Mouse (Mus musculus): ENCODE measurements around the gene Ttll8. TPM values are rescaled to one million over a fixed set of nuclear protein-coding genes. Genes with fewer than 3 reads are reported as not detected.

Gene Ttll8
- polyA plus RNA-seq, 1 experiment from 2014 or later, result not detected

DNA sequence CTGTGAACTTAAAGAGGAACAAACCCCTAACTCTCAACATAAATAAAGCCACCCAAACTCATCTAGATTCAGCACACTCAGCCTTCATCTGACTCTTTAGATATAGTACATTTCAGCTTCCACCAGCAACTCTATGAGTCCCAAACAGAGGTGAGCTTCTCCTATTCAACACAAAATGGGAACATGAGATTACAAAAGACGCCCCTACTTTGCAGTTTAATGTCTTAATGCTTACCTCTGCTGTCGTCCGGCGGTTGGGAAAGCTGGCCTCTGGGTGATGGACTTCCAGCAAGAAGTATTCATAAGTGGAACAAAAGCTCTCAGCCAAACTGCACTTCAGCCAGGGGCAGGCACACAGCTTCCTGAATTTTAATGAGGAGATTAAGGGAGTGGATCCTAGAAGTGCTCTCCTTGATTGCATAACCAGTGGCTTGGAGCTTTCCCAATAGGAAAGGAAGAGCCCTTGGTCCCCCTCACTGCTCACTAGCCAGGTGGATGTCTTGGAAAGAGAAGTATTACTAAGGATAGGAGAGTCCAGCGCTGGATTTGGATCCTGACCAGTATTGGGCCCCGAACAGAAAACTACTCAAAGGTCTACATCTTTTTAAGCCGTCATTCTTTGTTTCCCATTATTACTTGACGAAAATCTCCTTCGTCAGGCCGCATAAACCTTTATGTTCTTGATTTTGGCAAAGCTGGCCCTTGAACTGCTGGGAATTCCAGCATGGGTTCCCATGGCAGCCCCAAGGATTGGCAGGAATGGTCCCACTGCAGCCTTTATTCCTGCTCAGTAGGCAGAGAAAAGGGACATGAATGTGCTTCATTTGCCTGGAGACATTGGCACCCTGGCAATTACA lies 24.3 kb upstream of the Ttll8 start, which contains the start of gene Mlc1:
TSS of gene Mlc1 (minus strand) at position 727 of the 857 bp plus-strand sequence.
- WGBS, result 83% methylated on average over 10 of the region's 10 CpGs
- DNase-seq (ENCODE audit: low spot score) (no peak), ATAC-seq (ENCODE audit: insufficient number of reproducible peaks, low FRiP score, low TSS enrichment, low read depth) (no peak)
- no peaks in the 10 kb centered on the region for H3K4me1 ChIP-seq (ENCODE audit: control insufficient read depth, insufficient read depth, low read length)
- H3K4me3 ChIP-seq (ENCODE audit: low read depth, low read length), result no peak within 1 kb of the TSS
- no peak within 1 kb of the TSS for H3K4me2 ChIP-seq (ENCODE audit: low read depth, severe bottlenecking)
- no peak within 1 kb of the TSS for H3K9ac ChIP-seq (ENCODE audit: low read length)
- no peaks in the 10 kb centered on the region for H3K27me3 ChIP-seq (ENCODE audit: control insufficient read depth, insufficient read depth, low read length)
- no peak within 1 kb of the TSS for H3K27ac ChIP-seq (replicated peaks; ENCODE audit: low read depth, low read length)
- no peaks in the 10 kb centered on the region for H3K36me3 ChIP-seq (ENCODE audit: control insufficient read depth, insufficient read depth, low read length)
- no peaks in the 10 kb centered on the region for H3K9me3 ChIP-seq (ENCODE audit: control insufficient read depth, low read length)

DNA sequence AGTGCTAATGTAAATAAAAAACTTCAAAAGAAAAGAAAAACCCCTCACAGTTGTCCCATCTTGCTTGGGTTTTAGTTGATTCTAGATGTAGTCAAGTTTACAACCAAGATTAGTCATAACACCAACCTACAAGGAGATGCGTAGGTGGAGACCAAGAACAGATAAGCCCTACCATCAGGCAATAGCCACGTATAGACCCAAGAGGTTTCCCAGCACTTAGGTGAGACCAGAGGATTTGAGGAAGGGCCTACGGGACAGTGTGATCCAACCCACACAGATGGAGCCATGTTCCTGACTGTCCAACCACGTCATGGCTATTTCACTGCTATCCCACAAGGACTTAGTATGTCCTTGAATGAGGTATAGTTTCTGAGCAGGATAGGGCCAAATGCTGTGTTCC lies 18.1 kb upstream of the Ttll8 start:
- no peak overlapping the region for H3K27ac ChIP-seq (replicated peaks; ENCODE audit: low read depth, low read length)
- DNase-seq (ENCODE audit: low spot score) (no peak), ATAC-seq (ENCODE audit: insufficient number of reproducible peaks, low FRiP score, low TSS enrichment, low read depth) (no peak)
- H3K9ac ChIP-seq (ENCODE audit: low read length), result no peak overlapping the region
- no peaks in the 10 kb centered on the region for H3K4me1 ChIP-seq (ENCODE audit: control insufficient read depth, insufficient read depth, low read length)
- H3K9me3 ChIP-seq (ENCODE audit: control insufficient read depth, low read length), result no peaks in the 10 kb centered on the region
- WGBS, result 85% methylated on average over 4 of the region's 4 CpGs
- no peaks in the 10 kb centered on the region for H3K27me3 ChIP-seq (ENCODE audit: control insufficient read depth, insufficient read depth, low read length)
- H3K4me2 ChIP-seq (ENCODE audit: low read depth, severe bottlenecking), result no peak overlapping the region
- no peaks in the 10 kb centered on the region for H3K36me3 ChIP-seq (ENCODE audit: control insufficient read depth, insufficient read depth, low read length)
- H3K4me3 ChIP-seq (ENCODE audit: low read depth, low read length), result no peak overlapping the region

DNA sequence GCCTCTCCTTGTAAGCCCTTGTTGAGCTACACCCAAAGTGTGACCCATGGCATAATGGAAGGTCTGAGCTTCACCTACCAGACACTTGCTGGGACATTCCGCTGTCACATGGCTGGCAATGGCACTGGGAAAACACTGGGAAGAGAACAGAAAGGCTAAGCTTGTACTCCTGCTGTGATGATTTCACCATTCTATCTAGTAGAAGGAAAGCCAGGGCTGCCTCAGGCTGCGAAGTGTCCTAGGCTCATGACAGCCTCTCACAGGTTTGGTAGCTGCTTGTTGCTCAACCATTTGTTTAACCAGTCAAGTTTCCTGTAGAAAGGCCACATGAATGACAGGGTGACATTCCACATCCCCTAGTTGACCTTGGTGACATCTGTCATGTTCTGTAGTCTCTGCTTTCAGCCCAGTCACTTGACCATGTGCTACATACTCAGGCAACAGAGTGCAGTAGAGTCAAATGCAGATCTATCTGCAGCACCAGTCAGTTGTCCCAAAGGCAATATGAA lies 9.9 kb upstream of the Ttll8 start:
- ATAC-seq (ENCODE audit: insufficient number of reproducible peaks, low FRiP score, low TSS enrichment, low read depth) (no peak), DNase-seq (ENCODE audit: low spot score) (no peak)
- 89% methylated on average over 2 of the region's 2 CpGs for WGBS
- no peaks in the 10 kb centered on the region for H3K4me1 ChIP-seq (ENCODE audit: control insufficient read depth, insufficient read depth, low read length)
- H3K27ac ChIP-seq (replicated peaks; ENCODE audit: low read depth, low read length), result no peak overlapping the region
- H3K9me3 ChIP-seq (ENCODE audit: control insufficient read depth, low read length), result no peaks in the 10 kb centered on the region
- no peaks in the 10 kb centered on the region for H3K27me3 ChIP-seq (ENCODE audit: control insufficient read depth, insufficient read depth, low read length)
- H3K4me3 ChIP-seq (ENCODE audit: low read depth, low read length), result no peak overlapping the region
- no peak overlapping the region for H3K4me2 ChIP-seq (ENCODE audit: low read depth, severe bottlenecking)
- H3K36me3 ChIP-seq (ENCODE audit: control insufficient read depth, insufficient read depth, low read length), result no peaks in the 10 kb centered on the region
- no peak overlapping the region for H3K9ac ChIP-seq (ENCODE audit: low read length)

DNA sequence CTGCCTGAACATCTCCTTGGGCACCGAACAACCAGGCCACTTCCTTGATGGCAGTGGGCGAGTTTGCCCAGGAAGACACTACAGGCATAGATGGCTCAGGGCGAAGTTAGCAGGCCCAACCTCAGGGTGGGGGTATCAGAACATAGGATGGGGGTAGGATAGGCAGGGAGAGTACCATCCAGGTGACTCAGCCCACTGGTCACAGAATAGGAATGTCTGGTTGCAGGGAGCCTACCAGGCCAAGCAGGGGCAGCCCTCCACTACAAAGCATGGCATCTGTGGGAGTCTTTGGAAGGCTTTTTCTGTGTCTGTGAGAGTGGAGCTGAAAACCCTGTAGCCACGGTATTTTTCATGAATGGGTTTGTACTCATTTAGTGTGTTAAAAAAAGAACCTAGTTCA lies 3.3 kb upstream of the Ttll8 start:
- ATAC-seq (ENCODE audit: insufficient number of reproducible peaks, low FRiP score, low TSS enrichment, low read depth) (no peak), DNase-seq (ENCODE audit: low spot score) (no peak)
- Histone ChIP-seq H3K27ac (replicated peaks; ENCODE audit: low read depth, low read length) (no peak overlapping the region), H3K9me3 (ENCODE audit: control insufficient read depth, low read length) (no peaks in the 10 kb centered on the region), H3K36me3 (ENCODE audit: control insufficient read depth, insufficient read depth, low read length) (no peaks in the 10 kb centered on the region), H3K27me3 (ENCODE audit: control insufficient read depth, insufficient read depth, low read length) (peaks cover 16% of the 10 kb centered on the region), H3K4me2 (ENCODE audit: low read depth, severe bottlenecking) (no peak overlapping the region), H3K9ac (ENCODE audit: low read length) (no peak overlapping the region), H3K4me3 (ENCODE audit: low read depth, low read length) (no peak overlapping the region), H3K4me1 (ENCODE audit: control insufficient read depth, insufficient read depth, low read length) (peaks cover 4% of the 10 kb centered on the region; the same call in 1 of the 2 replicates)
- WGBS, result 82% methylated on average over 4 of the region's 4 CpGs

DNA sequence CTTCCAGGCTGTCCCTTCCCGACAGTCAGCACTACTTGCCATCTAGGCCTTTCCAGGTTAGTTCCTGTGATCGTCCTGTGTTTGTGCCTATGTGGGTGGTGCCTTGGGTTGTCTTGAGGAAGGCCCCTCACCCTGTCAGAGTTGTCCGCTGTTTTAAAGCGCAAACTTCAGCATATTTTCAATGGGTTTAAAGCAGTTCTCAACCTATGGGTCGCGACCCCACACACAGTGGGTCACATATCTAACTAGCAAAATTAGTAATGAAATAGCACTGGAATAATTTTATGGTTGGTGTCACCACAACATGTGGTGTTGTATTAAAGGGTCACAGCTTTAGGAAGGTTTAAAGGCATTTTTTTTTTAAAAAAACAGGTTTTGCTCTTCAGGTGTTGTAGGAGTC lies 1.1 kb upstream of the Ttll8 start:
- Histone ChIP-seq H3K9ac (ENCODE audit: low read length) (no peak overlapping the region), H3K27ac (replicated peaks; ENCODE audit: low read depth, low read length) (no peak overlapping the region), H3K27me3 (ENCODE audit: control insufficient read depth, insufficient read depth, low read length) (peaks cover 16% of the 10 kb centered on the region), H3K9me3 (ENCODE audit: control insufficient read depth, low read length) (no peaks in the 10 kb centered on the region), H3K4me2 (ENCODE audit: low read depth, severe bottlenecking) (no peak overlapping the region), H3K4me1 (ENCODE audit: control insufficient read depth, insufficient read depth, low read length) (peaks cover 4% of the 10 kb centered on the region; the same call in 1 of the 2 replicates), H3K36me3 (ENCODE audit: control insufficient read depth, insufficient read depth, low read length) (no peaks in the 10 kb centered on the region), H3K4me3 (ENCODE audit: low read depth, low read length) (no peak overlapping the region)
- ATAC-seq (ENCODE audit: insufficient number of reproducible peaks, low FRiP score, low TSS enrichment, low read depth), result no peak
- no peak for DNase-seq (ENCODE audit: low spot score)
- 84% methylated on average over 6 of the region's 6 CpGs for WGBS

DNA sequence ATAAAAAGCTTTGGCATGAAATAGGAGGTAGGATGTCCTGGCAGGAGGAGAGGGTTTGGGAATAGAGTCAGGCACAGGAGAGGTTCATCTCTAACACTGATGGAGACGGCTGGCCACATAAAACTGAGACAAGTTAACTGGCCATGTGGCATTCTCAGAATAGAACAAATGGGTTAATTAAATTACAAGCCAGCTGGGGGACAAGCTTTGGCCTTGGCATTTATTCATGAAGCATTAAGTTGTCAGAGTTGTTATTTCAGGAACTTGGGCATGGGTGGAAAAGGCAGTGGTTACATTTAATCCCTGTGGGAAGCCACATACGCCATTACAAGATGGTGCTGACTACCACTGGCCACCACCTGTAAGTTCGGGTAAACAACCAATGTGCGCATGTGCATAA lies 3.0 kb downstream of the Ttll8 start:
- peaks cover 16% of the 10 kb centered on the region for H3K27me3 ChIP-seq (ENCODE audit: control insufficient read depth, insufficient read depth, low read length)
- peaks cover 4% of the 10 kb centered on the region; the same call in 1 of the 2 replicates for H3K4me1 ChIP-seq (ENCODE audit: control insufficient read depth, insufficient read depth, low read length)
- DNase-seq (ENCODE audit: low spot score) (no peak), ATAC-seq (ENCODE audit: insufficient number of reproducible peaks, low FRiP score, low TSS enrichment, low read depth) (no peak)
- no peak overlapping the region for H3K4me2 ChIP-seq (ENCODE audit: low read depth, severe bottlenecking)
- no peaks in the 10 kb centered on the region for H3K36me3 ChIP-seq (ENCODE audit: control insufficient read depth, insufficient read depth, low read length)
- H3K9me3 ChIP-seq (ENCODE audit: control insufficient read depth, low read length), result no peaks in the 10 kb centered on the region
- no peak overlapping the region for H3K4me3 ChIP-seq (ENCODE audit: low read depth, low read length)
- no peak overlapping the region for H3K27ac ChIP-seq (replicated peaks; ENCODE audit: low read depth, low read length)
- WGBS, result 81% methylated on average over 4 of the region's 4 CpGs
- no peak overlapping the region for H3K9ac ChIP-seq (ENCODE audit: low read length)

DNA sequence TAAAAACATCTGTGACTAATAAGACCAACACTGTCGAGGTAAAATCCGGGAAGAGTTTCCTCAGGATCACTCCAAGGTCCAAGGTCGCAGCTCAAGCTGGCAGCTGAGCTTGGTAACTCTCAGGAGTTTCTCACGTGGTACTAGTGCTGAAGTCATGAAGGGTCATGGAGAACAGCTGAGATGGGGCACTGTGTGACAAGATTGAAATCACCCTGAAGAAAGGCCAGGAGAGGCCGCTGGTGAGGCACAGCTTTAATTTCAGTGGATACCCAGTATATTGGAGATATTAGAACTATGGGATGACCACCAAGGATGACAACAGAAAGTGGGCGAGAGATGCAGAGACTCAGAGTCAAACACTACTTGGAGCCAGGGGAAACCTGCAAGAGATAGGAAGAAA lies 7.4 kb downstream of the Ttll8 start:
- H3K27ac ChIP-seq (replicated peaks; ENCODE audit: low read depth, low read length), result no peak overlapping the region
- no peak for DNase-seq (ENCODE audit: low spot score)

DNA sequence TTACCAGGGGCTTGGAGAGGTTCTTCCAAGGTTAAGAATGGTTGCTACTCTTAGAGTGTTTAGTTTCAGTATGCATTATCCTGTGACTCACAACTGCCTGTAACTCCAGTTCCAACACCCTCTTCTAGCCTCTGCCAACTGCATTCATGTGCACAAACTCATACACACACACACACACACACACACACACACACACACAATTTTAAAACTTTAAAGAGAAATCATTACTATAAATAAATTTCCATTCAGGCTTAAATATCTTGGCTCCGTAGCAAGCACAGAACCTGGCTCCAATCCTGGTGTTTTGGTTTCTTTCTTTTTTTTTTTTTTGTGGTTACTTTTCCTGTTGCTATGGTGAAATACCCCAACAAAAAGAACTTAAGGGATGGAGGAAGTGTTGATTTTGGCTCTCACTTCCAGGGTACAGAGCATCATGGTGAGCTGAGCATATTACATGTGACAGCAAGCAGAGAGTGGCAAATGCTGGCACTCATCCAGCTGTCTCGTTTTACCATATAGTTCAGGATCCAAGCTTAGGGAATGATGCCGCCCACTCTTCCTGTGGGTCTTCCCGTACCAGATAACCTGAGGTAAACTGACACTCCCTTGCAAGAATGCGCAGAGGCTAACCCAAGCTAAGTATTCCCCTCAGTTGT lies 10.2 kb downstream of the Ttll8 start:
- Histone ChIP-seq H3K27ac (replicated peaks; ENCODE audit: low read depth, low read length) (no peak overlapping the region), H3K9ac (ENCODE audit: low read length) (no peak overlapping the region), H3K4me1 (ENCODE audit: control insufficient read depth, insufficient read depth, low read length) (no peaks in the 10 kb centered on the region), H3K9me3 (ENCODE audit: control insufficient read depth, low read length) (no peaks in the 10 kb centered on the region), H3K27me3 (ENCODE audit: control insufficient read depth, insufficient read depth, low read length) (no peaks in the 10 kb centered on the region), H3K36me3 (ENCODE audit: control insufficient read depth, insufficient read depth, low read length) (no peaks in the 10 kb centered on the region), H3K4me3 (ENCODE audit: low read depth, low read length) (no peak overlapping the region), H3K4me2 (ENCODE audit: low read depth, severe bottlenecking) (no peak overlapping the region)
- WGBS, result 83% methylated on average over 5 of the region's 5 CpGs
- no peak for DNase-seq (ENCODE audit: low spot score)
- no peak for ATAC-seq (ENCODE audit: insufficient number of reproducible peaks, low FRiP score, low TSS enrichment, low read depth)

More for the DNA sequence above, 7.4 kb downstream of the Ttll8 start:
- Histone ChIP-seq H3K9me3 (ENCODE audit: control insufficient read depth, low read length) (no peaks in the 10 kb centered on the region), H3K9ac (ENCODE audit: low read length) (no peak overlapping the region), H3K27me3 (ENCODE audit: control insufficient read depth, insufficient read depth, low read length) (no peaks in the 10 kb centered on the region), H3K4me3 (ENCODE audit: low read depth, low read length) (no peak overlapping the region), H3K4me2 (ENCODE audit: low read depth, severe bottlenecking) (no peak overlapping the region), H3K36me3 (ENCODE audit: control insufficient read depth, insufficient read depth, low read length) (no peaks in the 10 kb centered on the region), H3K4me1 (ENCODE audit: control insufficient read depth, insufficient read depth, low read length) (no peaks in the 10 kb centered on the region)
- no peak for ATAC-seq (ENCODE audit: insufficient number of reproducible peaks, low FRiP score, low TSS enrichment, low read depth)
- WGBS, result 26% methylated on average over 6 of the region's 6 CpGs

All from limb, embryonic 11.5 days (tissue).